Mouse (Mus musculus): ENCODE results near the gene Inf2.

Gene Inf2

GRCm38 (mm10) chr12:112596454-112596853 lies 7.9 kb downstream of the Inf2 start:
- no peak for DNase-seq (ENCODE audit: low spot score)

DNA sequence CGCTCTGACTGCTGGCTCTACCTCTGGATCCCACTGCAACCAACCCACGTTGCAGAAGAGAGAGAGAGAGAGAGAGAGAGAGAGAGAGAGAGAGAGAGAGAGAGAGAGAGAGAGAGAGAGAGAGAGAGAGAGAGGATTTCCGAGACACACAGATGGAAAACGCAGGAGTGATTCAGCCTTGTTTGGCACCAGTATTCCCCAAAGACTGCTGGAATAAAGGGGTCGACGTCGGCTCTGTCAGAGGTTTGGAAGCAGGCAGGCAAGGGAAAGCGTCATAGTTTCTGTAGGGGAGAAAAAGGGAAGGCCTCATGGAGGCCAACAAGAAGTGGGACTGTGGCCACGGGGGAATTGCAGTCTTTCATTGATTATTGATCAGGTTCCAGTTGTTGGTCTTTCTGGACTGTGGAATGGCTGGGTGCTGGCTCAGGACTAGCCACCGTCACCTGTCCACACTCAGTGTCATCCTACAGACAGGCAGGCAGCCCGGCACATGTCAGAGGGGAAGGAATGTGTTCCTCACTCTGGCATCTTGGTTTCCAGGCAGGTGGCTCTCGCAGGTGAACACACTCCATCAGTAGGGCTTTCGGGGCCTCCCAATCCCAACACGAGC lies 8.4 kb downstream of the Inf2 start:
- DNase-seq (ENCODE audit: low spot score): no peak

DNA sequence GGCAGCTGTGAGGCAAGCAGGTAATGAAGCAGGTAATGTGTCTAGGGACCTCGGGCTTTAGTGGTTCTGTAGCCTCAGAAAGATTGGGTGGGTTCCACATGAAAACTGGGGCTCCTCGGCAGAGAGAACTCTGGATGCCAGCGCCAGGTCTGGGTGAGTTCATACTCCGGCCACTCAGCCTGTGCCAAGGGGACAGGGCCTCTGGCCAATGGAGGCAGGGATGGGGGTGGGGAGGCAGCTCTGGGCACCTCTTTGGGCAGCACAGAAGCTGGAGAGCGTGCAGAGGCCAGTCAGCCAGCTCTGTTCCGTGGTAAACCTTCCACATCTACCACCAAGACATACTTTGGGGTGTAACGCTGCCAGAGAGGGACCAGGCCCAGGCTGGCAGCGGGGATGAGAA lies 9.0 kb downstream of the Inf2 start:
- DNase-seq (ENCODE audit: low spot score): no peak

- DNase-seq (ENCODE audit: low spot score): no peak
These were observed 10.6 kb downstream of the Inf2 start for GRCm38 (mm10) chr12:112599198-112599597.

- no peak for DNase-seq (ENCODE audit: low spot score)
These were observed 11.5 kb downstream of the Inf2 start for GRCm38 (mm10) chr12:112599942-112600611.

DNA sequence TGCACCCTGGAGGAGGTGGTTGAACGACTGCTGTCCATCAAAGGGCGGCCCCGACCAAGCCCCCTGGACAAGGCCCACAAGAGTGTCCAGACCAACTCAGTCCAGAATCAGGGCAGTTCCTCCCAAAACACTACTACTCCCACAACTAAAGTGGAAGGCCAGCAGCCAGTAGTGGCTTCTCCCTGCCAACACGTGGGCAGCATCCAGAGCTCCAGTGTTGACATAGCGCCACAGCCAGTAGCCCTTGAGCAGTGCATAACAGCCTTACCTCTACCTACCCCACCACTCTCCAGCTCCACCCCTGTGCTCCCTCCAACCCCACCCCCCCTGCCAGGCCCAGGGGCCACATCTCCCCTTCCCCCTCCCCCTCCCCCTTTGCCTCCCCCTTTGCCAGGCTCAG lies 15.4 kb downstream of the Inf2 start:
- no peak for DNase-seq (ENCODE audit: low spot score)

GRCm38 (mm10) chr12:112604709-112605649 lies 16.4 kb downstream of the Inf2 start:
- DNase-seq (ENCODE audit: low spot score): no peak

- DNase-seq (ENCODE audit: low spot score): no peak
These were observed 17.2 kb downstream of the Inf2 start for GRCm38 (mm10) chr12:112605766-112606165.

DNA sequence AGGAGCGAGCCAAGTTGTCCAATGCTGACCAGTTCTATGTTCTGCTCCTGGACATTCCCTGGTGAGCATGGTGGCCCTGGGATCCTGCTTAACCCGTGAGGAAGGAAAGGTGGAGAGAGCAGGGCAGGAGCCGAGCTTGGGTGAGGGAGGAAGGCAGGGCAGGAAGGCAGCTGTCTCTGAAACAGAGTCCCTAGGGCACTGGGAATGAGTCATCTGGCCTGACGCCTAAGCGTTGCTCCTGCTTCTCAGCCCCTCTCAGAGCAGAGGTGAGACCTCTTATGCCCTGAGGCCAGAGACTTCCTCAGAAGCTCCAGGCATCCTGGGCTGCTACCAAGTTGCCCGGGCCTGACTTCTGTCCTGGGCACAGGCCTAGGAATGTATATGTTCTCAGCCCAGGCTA lies 18.4 kb downstream of the Inf2 start:
- no peak for DNase-seq (ENCODE audit: low spot score)

- no peak for DNase-seq (ENCODE audit: low spot score)
These were observed 20.4 kb downstream of the Inf2 start for GRCm38 (mm10) chr12:112609031-112609430.

DNA sequence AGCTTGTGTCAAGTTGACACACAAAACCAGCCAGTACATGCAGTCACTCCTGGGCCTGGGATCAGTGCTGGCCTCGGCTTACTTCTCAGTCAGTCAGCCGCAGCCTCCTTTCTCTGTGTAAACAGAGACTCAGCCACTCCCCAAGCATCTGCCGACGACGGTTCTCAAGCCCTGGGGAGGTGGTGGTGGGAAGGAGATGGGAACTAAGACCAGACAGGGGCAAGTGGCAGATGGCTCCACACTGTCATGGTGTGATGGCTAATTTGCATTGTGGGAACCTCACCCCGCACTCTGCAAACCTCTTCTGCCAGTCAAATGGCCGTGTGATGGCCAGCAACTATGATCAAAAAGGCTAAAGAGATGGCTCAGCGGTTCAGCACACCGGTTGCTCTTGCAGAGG lies 28.1 kb downstream of the Inf2 start:
- no peak for DNase-seq (ENCODE audit: low spot score)

GRCm38 (mm10) chr12:112617184-112617583 lies 28.6 kb downstream of the Inf2 start:
- no peak for DNase-seq (ENCODE audit: low spot score)

DNA sequence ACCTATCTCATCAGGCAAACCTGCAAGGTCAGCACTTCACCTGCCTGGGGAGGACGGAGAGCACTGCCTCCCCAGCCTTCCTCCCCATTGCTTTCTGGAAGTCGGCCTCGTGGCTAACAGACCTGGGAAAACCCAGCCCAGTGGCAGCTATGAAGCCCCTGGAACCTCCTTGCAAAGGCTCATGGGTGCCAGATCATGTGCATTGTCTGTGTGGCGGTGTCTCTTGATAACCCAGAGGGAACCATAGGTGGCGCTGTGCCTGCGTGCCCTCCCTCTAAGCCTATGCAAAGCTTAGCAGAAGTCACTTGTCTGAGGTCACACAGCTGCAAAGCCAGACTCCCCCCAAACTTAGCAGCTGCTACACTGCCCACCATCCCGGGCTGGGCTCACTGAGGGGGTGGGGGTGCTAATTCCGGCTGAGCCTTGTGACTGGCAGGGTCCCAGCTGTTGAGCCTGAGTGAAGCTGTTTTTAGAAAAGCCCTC lies 29.4 kb downstream of the Inf2 start:
- no peak for DNase-seq (ENCODE audit: low spot score)

GRCm38 (mm10) chr12:112618981-112619685 lies 30.5 kb downstream of the Inf2 start:
- DNase-seq (ENCODE audit: low spot score): no peak

GRCm38 (mm10) chr12:112619686-112620353 lies 31.2 kb downstream of the Inf2 start, which contains the start of gene Adssl1:
Adssl1 (plus strand) TSS chr12:112620045.
- no peak for DNase-seq (ENCODE audit: low spot score)

DNA sequence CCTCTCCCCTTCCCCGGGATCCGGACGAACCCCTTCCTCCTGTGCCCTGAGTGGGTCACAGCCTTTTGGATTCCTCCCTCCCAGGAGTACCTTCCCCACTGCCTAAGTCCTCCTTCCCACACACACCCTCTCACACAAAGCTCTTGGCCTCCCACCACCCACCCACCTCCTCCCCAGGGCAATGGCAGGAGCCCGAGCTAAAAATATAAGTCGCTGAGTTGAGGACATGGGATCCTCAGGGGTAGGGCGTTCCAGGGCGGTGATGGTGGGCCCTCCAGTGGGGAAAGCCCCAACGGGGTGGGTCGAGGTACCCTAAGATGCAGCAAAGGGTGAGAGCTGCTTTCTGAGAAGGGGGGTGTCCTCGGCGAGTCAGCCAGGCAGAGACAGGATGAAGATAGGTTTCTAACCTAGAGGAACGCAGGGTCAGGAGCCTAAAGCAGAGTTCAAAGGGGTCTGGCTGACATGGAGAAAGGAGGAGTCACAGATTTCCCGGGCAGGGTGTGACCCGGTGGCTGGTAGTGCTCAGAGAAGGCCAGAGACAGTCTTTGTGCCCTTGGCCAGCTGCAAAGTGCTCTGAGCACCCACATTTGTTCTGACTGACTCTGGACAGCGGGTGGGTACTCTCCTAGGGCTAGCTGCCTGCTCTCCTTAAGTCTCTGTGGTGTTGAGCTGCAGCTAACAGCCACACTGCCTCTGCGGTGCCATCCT lies 31.9 kb downstream of the Inf2 start:
- no peak for DNase-seq (ENCODE audit: low spot score)

GRCm38 (mm10) chr12:112621900-112622299 lies 33.3 kb downstream of the Inf2 start:
- no peak for DNase-seq (ENCODE audit: low spot score)

GRCm38 (mm10) chr12:112623742-112624141 lies 35.2 kb downstream of the Inf2 start:
- no peak for DNase-seq (ENCODE audit: low spot score)

GRCm38 (mm10) chr12:112625700-112626099 lies 37.1 kb downstream of the Inf2 start:
- DNase-seq (ENCODE audit: low spot score): no peak

DNA sequence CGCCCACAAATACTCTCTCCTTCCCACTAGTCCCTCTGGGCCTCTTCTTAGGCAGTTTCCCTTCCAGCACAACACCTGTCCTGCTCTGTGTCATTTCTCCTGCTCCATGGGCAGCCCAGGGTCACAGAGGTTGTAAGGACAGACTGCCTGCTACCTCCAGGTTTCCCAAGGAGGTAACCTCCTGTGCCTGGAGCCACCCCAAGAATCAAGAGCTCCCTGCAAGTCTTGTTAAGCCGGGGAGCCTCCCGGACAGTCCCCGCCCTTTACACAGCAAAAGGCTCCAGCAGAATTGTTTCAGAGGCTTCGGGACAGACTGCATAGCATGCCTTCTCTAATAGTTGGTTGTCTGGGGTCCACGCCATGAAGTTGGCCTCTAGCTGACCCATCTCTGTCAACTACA lies 37.9 kb downstream of the Inf2 start:
- DNase-seq (ENCODE audit: low spot score): no peak

All from urinary bladder, postnatal 10 days (tissue).